Mouse (Mus musculus) liver, postnatal 0 days (tissue): ENCODE results near the gene Itpk1. TPM values are rescaled to one million over a fixed set of nuclear protein-coding genes. Genes with fewer than 3 reads are reported as not detected.
A peak's percentile ranks its signal among the peaks of the same experiment; 100 is the strongest.

Source experiments
- ATAC-seq: fragments of 200-750 bp; cut with Nextera tagmentation; 2 replicates; pipeline ENCODE4 v1.8.0; 2017; ENCODE audit warnings: mild to moderate bottlenecking, moderate library complexity
- DNase-seq: peaks from one replicate; pipeline ENCODE4 v3.0.0-alpha.2; 2016
- H3K27ac ChIP-seq: fragments of 300-500 bp; sonication (generic); 2 replicates; pipeline ENCODE4 v1.5.1; 2014; ENCODE audit warnings: antibody characterized with exemption, moderate library complexity, mild to moderate bottlenecking, low read depth
- H3K27me3 ChIP-seq: fragments of 300-500 bp; sonication (generic); 2 replicates; pipeline ENCODE4 v1.6.1; 2014; ENCODE audit warnings: low read length, control low read depth, mixed read lengths; ENCODE audit not compliant: insufficient read depth
- H3K36me3 ChIP-seq: fragments of 300-500 bp; sonication (generic); replicated peaks from 2 replicates; pipeline ENCODE4 v1.6.1; 2014; ENCODE audit warnings: mild to moderate bottlenecking, control low read depth, low read length, moderate library complexity, mixed read lengths; ENCODE audit not compliant: insufficient read depth
- H3K4me1 ChIP-seq: fragments of 300-500 bp; sonication (generic); 2 replicates; pipeline ENCODE4 v1.6.1; 2014; ENCODE audit warnings: antibody characterized with exemption, mild to moderate bottlenecking, control low read depth; ENCODE audit not compliant: insufficient read depth
- H3K4me2 ChIP-seq: fragments of 300-500 bp; sonication (generic); 2 replicates; pipeline ENCODE4 v1.6.1; 2014; ENCODE audit warnings: low read depth, mild to moderate bottlenecking, low read length, moderate library complexity, mixed read lengths
- H3K4me3 ChIP-seq: fragments of 300-500 bp; sonication (generic); 2 replicates; pipeline ENCODE4 v1.5.1; 2014; ENCODE audit warnings: low read depth, low read length
- H3K9ac ChIP-seq: fragments of 300-500 bp; sonication (generic); replicated peaks from 2 replicates; pipeline ENCODE4 v1.6.1; 2014; ENCODE audit warnings: mild to moderate bottlenecking, moderate library complexity
- H3K9me3 ChIP-seq: fragments of 300-500 bp; sonication (generic); 2 replicates; pipeline ENCODE4 v1.6.1; 2016; ENCODE audit warnings: mild to moderate bottlenecking, control low read depth, low read length, mixed read lengths
- CTCF ChIP-seq: sonication (generic); IDR thresholded peaks from 2 replicates; pipeline ENCODE4 v1.5.1; 2016; ENCODE audit warnings: antibody characterized with exemption, low read depth
- EP300 ChIP-seq: IDR thresholded peaks from 2 replicates; pipeline ENCODE4 v1.6.1; 2016; ENCODE audit warnings: antibody characterized with exemption, low read depth, mild to moderate bottlenecking
- WGBS: fragments of 180-500 bp; shearing (Covaris S2); extraction: QIAGEN DNeasy Blood & Tissue Kit; methylation state at CpG from one replicate; pipeline ENCODE4 v1.1.7; 2014; ENCODE audit not compliant: insufficient replicate concordance; 5-methylcytosine and 5-hydroxymethylcytosine counted together
- polyA plus RNA-seq: library from polyadenylated mRNA; unstranded; fragments of >200 nt; fragmentation: Nextera tagmentation; extraction: Ambion mirVana; gene quantifications from 2 replicates; pipeline ENCODE4 v1.2.1, GENCODE M21; 2015

The Itpk1 gene
- polyA plus RNA-seq, 1 experiment from 2014 or later: 3.6 TPM

DNA sequence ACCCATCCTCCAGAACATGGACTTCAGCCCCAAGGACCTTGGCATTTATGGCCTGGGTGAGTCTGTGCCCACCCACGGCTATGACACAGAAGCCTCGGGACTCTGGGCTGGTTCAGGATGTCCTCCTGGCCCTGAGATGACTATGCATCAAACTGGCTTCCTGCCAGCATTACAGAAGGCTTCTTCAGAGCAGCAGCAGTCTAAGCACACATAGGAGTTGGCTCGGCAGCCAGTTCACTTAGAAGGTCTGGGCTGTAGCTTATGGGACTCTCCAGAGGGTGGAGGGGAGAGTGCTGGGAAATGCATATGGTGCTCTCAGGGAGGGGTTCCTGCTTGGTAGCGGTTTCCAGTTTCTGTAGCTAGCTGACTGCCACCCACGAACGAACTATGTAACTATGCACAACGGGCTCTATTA, 21.0 kb upstream of the Itpk1 start:
- Histone ChIP-seq H3K9ac (no peak overlapping the region), H3K9me3 (no peaks in the 10 kb centered on the region), H3K4me2 (no peak overlapping the region), H3K36me3 (no peaks in the 10 kb centered on the region), H3K4me1 (peaks cover 8% of the 10 kb centered on the region), H3K27ac (no peak overlapping the region), H3K4me3 (no peak overlapping the region), H3K27me3 (no peaks in the 10 kb centered on the region)
- DNase-seq: no peak
- 59% methylated on average over 7 of the region's 7 CpGs for WGBS
- TF ChIP-seq CTCF: no peak
- no peak for TF ChIP-seq EP300
- no peak for ATAC-seq

DNA sequence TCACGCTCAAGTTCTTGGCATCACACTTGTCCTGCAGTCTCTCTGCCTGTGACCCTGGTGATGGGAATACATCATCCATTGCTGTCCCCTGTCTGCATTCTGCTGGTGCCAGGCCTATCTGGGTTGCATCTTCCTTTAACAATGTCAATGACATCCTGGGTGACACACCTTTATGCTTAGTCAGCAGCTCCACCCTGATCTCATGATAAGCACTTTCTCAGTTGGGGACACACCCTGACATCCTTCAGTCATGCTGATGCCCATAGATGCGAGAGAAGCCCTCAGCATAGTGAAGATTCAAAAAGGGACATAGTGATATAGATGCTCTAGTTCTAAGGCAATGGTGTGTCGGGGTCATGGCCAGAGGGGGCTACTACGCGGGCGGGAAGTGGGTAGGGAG, 20.4 kb upstream of the Itpk1 start:
- no peaks in the 10 kb centered on the region for H3K9me3 ChIP-seq
- no peak overlapping the region for H3K4me3 ChIP-seq
- no peak for ATAC-seq
- H3K27ac ChIP-seq: no peak overlapping the region
- H3K27me3 ChIP-seq: no peaks in the 10 kb centered on the region
- no peak overlapping the region for H3K4me2 ChIP-seq
- TF ChIP-seq CTCF (no peak), EP300 (no peak)
- H3K4me1 ChIP-seq: peaks cover 2% of the 10 kb centered on the region
- 79% methylated on average over 6 of the region's 6 CpGs for WGBS
- no peak overlapping the region for H3K9ac ChIP-seq
- H3K36me3 ChIP-seq: no peaks in the 10 kb centered on the region
- no peak for DNase-seq

DNA sequence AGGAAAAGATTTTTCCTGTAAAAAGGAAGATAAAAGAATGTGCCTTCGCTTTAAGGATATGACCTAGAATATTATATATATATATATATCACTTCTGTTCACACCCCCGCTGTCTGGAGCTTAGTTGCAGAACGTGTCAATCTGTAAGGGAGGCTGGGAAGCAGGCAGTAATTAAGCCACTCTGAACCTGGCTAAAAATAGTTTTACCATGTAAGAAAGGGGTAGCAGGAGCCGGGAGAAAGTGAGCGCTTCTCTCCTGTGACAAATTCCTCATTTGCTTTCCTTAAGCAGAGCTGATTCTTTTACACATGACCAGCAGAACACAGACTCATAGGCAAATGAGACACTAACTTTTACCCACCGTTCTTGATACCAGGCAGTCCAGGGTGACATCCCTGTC, 19.1 kb upstream of the Itpk1 start:
- Histone ChIP-seq H3K9me3 (no peaks in the 10 kb centered on the region), H3K4me3 (no peak overlapping the region), H3K36me3 (no peaks in the 10 kb centered on the region), H3K9ac (no peak overlapping the region), H3K4me2 (no peak overlapping the region), H3K27me3 (no peaks in the 10 kb centered on the region), H3K27ac (no peak overlapping the region), H3K4me1 (no peaks in the 10 kb centered on the region)
- no peak for ATAC-seq
- DNase-seq: no peak
- 58% methylated on average over 6 of the region's 6 CpGs for WGBS
- TF ChIP-seq EP300 (no peak), CTCF (no peak)

DNA sequence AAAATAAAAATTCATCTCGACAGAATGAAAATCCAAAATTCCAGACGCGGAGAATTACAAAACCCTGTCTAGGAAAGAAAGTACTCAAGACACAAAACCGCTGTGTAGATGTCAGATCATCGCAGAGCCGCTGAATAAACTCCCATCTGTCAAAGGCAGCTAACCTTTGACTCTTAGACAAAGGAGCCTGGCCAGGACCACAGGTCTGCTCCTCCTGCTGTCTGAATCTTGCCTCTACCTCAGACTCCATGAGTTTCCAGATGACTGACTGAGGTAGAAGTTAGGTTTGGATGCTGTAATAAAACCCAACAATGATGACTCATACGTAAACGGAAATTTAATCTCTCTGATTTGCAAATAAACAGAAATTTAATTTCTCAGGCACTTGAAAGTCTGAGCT, 18.2 kb upstream of the Itpk1 start:
- no peak overlapping the region for H3K27ac ChIP-seq
- DNase-seq (no peak), ATAC-seq (no peak)
- H3K4me3 ChIP-seq: no peak overlapping the region
- H3K36me3 ChIP-seq: no peaks in the 10 kb centered on the region
- H3K9me3 ChIP-seq: no peaks in the 10 kb centered on the region
- H3K9ac ChIP-seq: no peak overlapping the region
- 73% methylated on average over 8 of the region's 8 CpGs for WGBS
- no peak for TF ChIP-seq EP300
- no peak for TF ChIP-seq CTCF
- no peaks in the 10 kb centered on the region for H3K27me3 ChIP-seq
- no peaks in the 10 kb centered on the region for H3K4me1 ChIP-seq
- no peak overlapping the region for H3K4me2 ChIP-seq

DNA sequence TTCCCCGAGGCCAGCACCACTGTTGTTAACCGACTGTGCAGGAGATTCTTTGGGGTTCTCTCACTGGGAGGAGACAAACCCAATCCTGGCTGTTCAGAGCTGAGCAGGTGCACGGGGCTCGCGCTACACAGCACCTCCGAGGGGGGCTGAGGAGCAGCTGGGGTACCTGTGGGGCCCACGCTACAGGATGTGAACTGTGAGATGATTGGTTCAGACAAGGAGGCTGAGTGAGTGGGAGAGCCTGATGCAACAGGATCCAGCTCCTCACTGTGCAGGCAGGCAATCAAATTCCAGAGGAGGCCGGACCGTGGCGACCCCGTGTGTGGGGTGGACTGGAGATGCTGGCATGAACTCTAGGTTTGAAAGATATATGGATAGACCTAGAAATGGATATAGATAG, 17.7 kb upstream of the Itpk1 start:
- Histone ChIP-seq H3K27ac (no peak overlapping the region), H3K9me3 (no peaks in the 10 kb centered on the region), H3K4me3 (no peak overlapping the region), H3K27me3 (no peaks in the 10 kb centered on the region), H3K9ac (no peak overlapping the region), H3K4me1 (no peaks in the 10 kb centered on the region), H3K4me2 (no peak overlapping the region), H3K36me3 (no peaks in the 10 kb centered on the region)
- TF ChIP-seq CTCF (no peak), EP300 (no peak)
- 72% methylated on average over 11 of the region's 11 CpGs for WGBS
- no peak for ATAC-seq
- no peak for DNase-seq

DNA sequence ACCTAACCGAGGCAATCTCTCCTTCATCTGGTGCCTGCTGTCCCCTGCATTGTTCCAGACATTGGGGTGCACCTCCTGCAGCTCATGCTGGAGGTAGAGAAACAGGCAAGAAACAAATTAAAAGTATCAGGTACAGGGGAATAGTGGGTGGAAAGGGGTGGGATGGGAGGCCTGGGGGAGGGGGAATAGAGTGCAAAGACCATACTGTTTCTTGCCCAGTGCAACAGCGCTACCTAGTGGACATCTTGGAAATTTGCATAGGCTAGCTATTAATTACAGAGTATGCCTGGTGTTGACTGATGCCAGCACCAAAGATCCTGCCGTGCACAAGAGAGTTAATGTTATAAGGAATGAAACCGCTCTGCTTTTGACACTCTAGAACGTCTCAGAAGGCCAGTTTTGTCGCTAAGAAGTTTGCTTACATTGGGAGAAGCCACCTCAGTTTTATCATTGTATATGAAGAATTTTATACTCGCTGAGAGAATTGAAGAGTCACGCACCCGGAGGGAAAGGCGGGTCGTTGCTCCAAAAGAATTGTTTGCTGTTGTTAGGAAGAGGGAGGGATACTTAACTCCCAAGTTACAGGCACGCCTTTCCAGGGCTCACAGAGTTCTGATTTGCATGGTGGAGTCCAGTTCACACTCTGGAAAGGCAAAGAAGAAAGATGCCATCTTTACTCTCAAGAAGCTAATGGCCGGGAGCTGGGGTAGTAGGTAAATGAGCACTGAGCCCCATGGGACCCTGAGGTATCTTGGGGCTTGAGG, 15.0 kb upstream of the Itpk1 start:
- Histone ChIP-seq H3K4me3 (no peak overlapping the region), H3K27ac (no peak overlapping the region), H3K4me2 (no peak overlapping the region), H3K27me3 (no peaks in the 10 kb centered on the region), H3K4me1 (no peaks in the 10 kb centered on the region), H3K36me3 (no peaks in the 10 kb centered on the region), H3K9me3 (no peaks in the 10 kb centered on the region), H3K9ac (no peak overlapping the region)
- DNase-seq (peak; percentile 59), ATAC-seq (peak; percentile 48; the same call in 1 of the 2 replicates)
- TF ChIP-seq CTCF (peak; percentile 87), EP300 (no peak)
- WGBS: 38% methylated on average over 13 of the region's 13 CpGs
